Mouse (Mus musculus) spleen, postnatal 4 days (tissue): ENCODE measurements at regions not wholly inside any gene's neighbourhood (a gene's known extent, or its start where the extent isn't known, plus 50 kb on each side); places are given as distances from the start of the nearest gene placed in this dataset.

Source experiments
- DNase-seq, 2 experiments: peaks; one replicate each; pipeline ENCODE4 v3.0.0; 2022; ENCODE audit warnings: low spot score in 2 of 2

- no peak for DNase-seq
These were observed 73.1 kb upstream of the Lrig1 start for GRCm38 (mm10) chr6:94772868-94773603.

DNA sequence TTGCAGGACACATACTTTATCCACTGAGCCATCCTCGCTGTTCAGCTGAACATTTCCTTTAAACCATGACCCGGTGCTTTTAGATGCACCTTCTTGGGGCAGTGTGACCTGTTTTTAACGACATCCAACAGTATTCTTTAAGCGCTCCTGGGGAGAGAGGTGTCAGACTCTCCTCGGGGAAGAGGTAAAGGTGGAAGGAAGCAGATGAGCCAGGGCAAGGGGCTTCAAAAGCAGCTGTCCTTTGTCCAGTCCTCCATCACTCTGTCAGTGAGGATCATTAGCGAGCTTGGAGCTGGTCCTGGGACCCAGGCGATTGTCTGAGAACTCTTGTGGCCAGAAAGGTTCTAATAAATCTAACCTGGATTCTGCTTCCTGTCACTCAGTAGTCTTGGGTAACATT is 72.4 kb upstream of the Lrig1 start:
- DNase-seq, result no peak

DNA sequence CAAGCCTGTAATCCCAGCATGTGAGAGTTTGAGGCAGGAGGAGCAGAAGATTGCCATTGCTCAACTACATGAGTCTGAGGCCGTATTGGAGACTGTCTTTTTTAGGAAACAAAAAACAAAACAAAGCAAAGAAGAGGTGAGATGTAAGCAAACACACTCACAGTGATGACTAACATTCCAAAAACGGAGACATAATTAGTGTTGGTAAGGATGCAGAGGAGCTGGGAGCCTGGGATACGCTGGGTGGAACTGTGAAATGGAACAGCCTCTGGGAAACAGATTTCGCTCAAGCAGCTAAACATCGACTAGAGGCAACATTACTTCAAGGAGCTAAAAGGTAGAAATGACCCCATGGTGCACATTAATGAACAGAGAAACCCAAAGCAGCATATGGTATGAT is 68.3 kb upstream of the Lrig1 start:
- no peak for DNase-seq

GRCm38 (mm10) chr6:94765724-94766123 is 65.8 kb upstream of the Lrig1 start:
- no peak for DNase-seq

DNA sequence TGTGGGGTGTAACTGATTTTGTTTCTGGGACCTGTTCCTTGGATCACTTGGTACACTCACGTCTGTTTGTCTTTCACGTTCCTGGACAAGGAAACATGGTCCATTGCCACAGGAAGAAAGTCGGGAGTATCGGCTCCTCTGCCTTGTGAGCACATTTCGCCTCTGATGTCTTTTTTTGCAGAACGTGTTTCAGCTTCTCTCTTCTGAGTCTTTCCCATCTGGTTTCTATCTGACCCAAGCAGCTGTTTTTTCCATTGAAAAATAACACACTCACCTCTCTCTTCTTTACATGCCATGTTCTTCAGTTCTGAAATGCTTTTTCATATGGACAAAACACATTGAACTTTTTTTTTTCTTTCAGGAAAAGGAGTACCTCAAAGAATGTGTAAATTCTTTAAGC is 61.4 kb upstream of the Lrig1 start:
- no peak for DNase-seq

DNA sequence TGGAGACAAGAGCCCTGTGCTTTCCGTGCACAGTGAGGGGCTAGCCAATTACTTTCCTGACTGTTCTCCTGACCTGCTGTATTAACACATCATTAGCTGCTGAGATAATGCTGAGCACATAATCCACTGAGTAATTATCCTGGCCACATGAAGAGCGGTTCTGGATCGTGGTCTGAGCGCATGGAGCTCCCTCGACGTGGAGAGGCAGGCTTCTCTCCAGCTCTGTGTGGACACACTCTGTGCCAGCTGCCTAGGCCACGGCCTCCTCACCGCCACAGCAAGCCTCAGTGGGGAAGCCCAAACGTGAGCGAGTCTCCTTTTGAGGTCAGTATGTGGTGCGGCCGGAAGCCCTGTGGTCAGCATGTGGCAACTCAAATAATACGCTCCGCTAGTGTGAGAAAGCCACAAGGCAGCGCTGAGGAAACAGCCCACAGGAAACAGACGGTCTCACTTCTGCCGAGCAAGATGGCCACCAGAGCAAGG is 60.7 kb upstream of the Lrig1 start:
- DNase-seq, result peak; percentile 55 to 67

DNA sequence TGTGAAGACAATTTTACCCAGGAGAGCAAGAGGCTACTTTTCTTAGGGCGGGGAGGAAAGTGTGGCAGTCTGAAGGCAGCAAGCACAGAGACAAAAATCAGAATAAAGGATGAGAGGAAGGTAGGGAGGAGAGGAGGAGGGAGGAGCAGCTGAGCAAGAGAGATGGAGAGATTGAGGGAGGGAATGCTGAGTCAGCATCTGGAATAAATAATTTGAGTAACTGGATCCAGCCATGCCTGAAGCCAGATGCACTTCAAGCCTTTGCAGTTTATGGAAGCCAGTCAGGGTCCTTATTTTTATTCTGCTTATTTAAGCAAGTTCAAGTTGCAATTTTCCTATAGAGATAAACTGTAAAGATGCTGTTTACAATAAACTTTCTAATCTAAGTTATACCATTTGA is 59.7 kb upstream of the Lrig1 start:
- DNase-seq, result no peak

GRCm38 (mm10) chr6:94756006-94756405 is 56.0 kb upstream of the Lrig1 start:
- DNase-seq, result no peak

GRCm38 (mm10) chr6:94755297-94755831 is 55.4 kb upstream of the Lrig1 start:
- no peak for DNase-seq

- DNase-seq, result no peak
These were observed 54.6 kb upstream of the Lrig1 start for GRCm38 (mm10) chr6:94754522-94754921.

DNA sequence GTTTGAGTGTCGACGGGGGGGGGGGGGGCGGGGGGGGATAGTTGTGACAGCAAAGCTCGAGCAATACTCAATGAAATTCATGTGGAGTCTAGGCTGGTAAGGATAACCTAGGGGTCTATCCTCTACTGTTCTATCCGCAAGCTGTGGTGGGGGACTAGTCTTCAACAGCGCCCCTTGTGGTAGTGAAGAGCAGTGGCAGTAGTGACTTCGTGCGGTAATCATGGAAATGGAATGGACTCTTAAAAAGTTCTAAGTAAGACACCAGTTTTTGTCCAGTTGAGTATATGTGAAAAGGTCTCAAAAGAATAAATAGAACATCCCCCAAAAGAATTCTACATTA is 51.1 kb upstream of the Lrig1 start:
- DNase-seq, result no peak

GRCm38 (mm10) chr6:94750228-94751100 is 50.5 kb upstream of the Lrig1 start:
- DNase-seq, result no peak
